Mouse (Mus musculus) embryonic facial prominence, embryonic 12.5 days (tissue): ENCODE measurements around the gene Smyd3. TPM values are rescaled to one million over a fixed set of nuclear protein-coding genes. Genes with fewer than 3 reads are reported as not detected.

Experiments
- ATAC-seq: fragments of 200-750 bp; cut with Nextera tagmentation; 2 replicates; pipeline ENCODE4 v1.8.0; 2017; ENCODE audit not compliant: insufficient number of reproducible peaks, insufficient read depth, low FRiP score, low TSS enrichment
- H3K27ac ChIP-seq: fragments of 300-500 bp; sonication (generic); 2 replicates; pipeline ENCODE4 v1.5.1; 2016; ENCODE audit warnings: mild to moderate bottlenecking
- H3K27me3 ChIP-seq: fragments of 300-500 bp; sonication (generic); 2 replicates; pipeline ENCODE4 v1.6.1; 2016; ENCODE audit warnings: mild to moderate bottlenecking, moderate library complexity
- H3K36me3 ChIP-seq: fragments of 300-500 bp; sonication (generic); 2 replicates; pipeline ENCODE4 v1.6.1; 2016; ENCODE audit warnings: mild to moderate bottlenecking
- H3K4me1 ChIP-seq: fragments of 300-500 bp; sonication (generic); 2 replicates; pipeline ENCODE4 v1.6.1; 2016
- H3K4me2 ChIP-seq: fragments of 300-500 bp; sonication (generic); replicated peaks from 2 replicates; pipeline ENCODE4 v1.6.1; 2016; ENCODE audit warnings: mild to moderate bottlenecking, moderate library complexity
- H3K4me3 ChIP-seq: fragments of 300-500 bp; sonication (generic); 2 replicates; pipeline ENCODE4 v1.5.1; 2016; ENCODE audit warnings: mild to moderate bottlenecking
- H3K9ac ChIP-seq: fragments of 300-500 bp; sonication (generic); 2 replicates; pipeline ENCODE4 v1.6.1; 2016; ENCODE audit warnings: mild to moderate bottlenecking, moderate library complexity
- H3K9me3 ChIP-seq: fragments of 300-500 bp; sonication (generic); 2 replicates; pipeline ENCODE4 v1.6.1; 2016; ENCODE audit warnings: mild to moderate bottlenecking, moderate library complexity
- WGBS: fragments of 180-500 bp; shearing (Covaris S2); methylation state at CpG from one replicate; pipeline ENCODE4 v1.1.7; 2016; 5-methylcytosine and 5-hydroxymethylcytosine counted together
- polyA plus RNA-seq: library from polyadenylated mRNA; unstranded; fragments of >200 nt; fragmentation: Nextera tagmentation; extraction: Ambion mirVana; gene quantifications from 2 replicates; pipeline ENCODE4 v1.2.1, GENCODE M21; 2016

The Smyd3 gene
- polyA plus RNA-seq, 1 experiment from 2014 or later: 28.9 TPM

DNA sequence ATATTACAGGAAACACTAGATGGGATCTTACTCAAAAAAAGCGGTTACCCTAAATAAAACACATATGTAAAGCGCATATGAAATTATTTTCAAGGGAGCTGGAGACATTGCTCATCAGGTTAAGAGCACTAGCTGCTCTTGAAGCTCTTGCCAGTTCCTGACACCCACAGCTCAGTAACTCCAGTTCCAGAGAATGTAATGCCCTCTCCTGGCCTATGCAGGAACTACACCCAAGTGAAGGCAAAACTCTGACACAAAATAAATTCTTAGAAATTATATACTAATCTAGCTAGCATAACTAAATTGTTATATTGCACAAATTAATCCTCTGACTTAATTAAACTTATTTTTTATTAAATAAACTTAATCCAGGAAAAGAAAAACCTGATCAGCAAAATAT is 66.6 kb downstream of the Smyd3 start:
- no peak for ATAC-seq
- H3K4me1 ChIP-seq: peaks cover 27% of the 10 kb centered on the region
- no peak overlapping the region for H3K4me2 ChIP-seq
- no peak overlapping the region for H3K27ac ChIP-seq
- no peaks in the 10 kb centered on the region for H3K9me3 ChIP-seq
- H3K27me3 ChIP-seq: no peaks in the 10 kb centered on the region
- 66% methylated on average over 2 of the region's 2 CpGs for WGBS
- no peak overlapping the region for H3K9ac ChIP-seq
- no peak overlapping the region for H3K4me3 ChIP-seq
- no peaks in the 10 kb centered on the region for H3K36me3 ChIP-seq

- no peak overlapping the region for H3K4me3 ChIP-seq
- no peak for ATAC-seq
- 18% methylated on average over 2 of the region's 2 CpGs for WGBS
- H3K4me2 ChIP-seq: no peak overlapping the region; the same call in 1 of the 2 replicates
- peaks cover 25% of the 10 kb centered on the region for H3K4me1 ChIP-seq
- no peaks in the 10 kb centered on the region for H3K9me3 ChIP-seq
- peak overlapping the region; percentile 26 for H3K27ac ChIP-seq
- no peaks in the 10 kb centered on the region for H3K36me3 ChIP-seq
- H3K27me3 ChIP-seq: no peaks in the 10 kb centered on the region
- no peak overlapping the region for H3K9ac ChIP-seq
Observed at GRCm38 (mm10) chr1:179446845-179447212, 71.0 kb downstream of the Smyd3 start.

GRCm38 (mm10) chr1:179446127-179446844 is 71.6 kb downstream of the Smyd3 start:
- Histone ChIP-seq H3K27ac (peak overlapping the region; percentile 26; the same call in 1 of the 2 replicates), H3K36me3 (no peaks in the 10 kb centered on the region), H3K4me2 (no peak overlapping the region; the same call in 1 of the 2 replicates), H3K9ac (no peak overlapping the region), H3K4me3 (no peak overlapping the region), H3K9me3 (no peaks in the 10 kb centered on the region), H3K4me1 (peaks cover 28% of the 10 kb centered on the region), H3K27me3 (no peaks in the 10 kb centered on the region)
- peak; percentile 79 for ATAC-seq
- WGBS: 28% methylated on average over 17 of the region's 17 CpGs

- Histone ChIP-seq H3K9me3 (no peaks in the 10 kb centered on the region), H3K4me3 (no peak overlapping the region), H3K27me3 (no peaks in the 10 kb centered on the region), H3K9ac (no peak overlapping the region), H3K36me3 (no peaks in the 10 kb centered on the region), H3K27ac (peak overlapping the region; percentile 7; the same call in 1 of the 2 replicates), H3K4me1 (peaks cover 28% of the 10 kb centered on the region), H3K4me2 (no peak overlapping the region)
- ATAC-seq: no peak
- 76% methylated on average over 13 of the region's 13 CpGs for WGBS
Observed at GRCm38 (mm10) chr1:179443835-179444234, 74.0 kb downstream of the Smyd3 start.

GRCm38 (mm10) chr1:179443423-179443822 is 74.4 kb downstream of the Smyd3 start:
- Histone ChIP-seq H3K27ac (no peak overlapping the region; the same call in 1 of the 2 replicates), H3K9ac (no peak overlapping the region), H3K36me3 (no peaks in the 10 kb centered on the region), H3K4me2 (no peak overlapping the region), H3K27me3 (no peaks in the 10 kb centered on the region), H3K4me3 (no peak overlapping the region), H3K4me1 (peaks cover 28% of the 10 kb centered on the region), H3K9me3 (no peaks in the 10 kb centered on the region)
- no peak for ATAC-seq
- 47% methylated on average over 8 of the region's 8 CpGs for WGBS

- no peak for ATAC-seq
- 79% methylated on average over 11 of the region's 11 CpGs for WGBS
Observed at GRCm38 (mm10) chr1:179436596-179436995, 81.2 kb downstream of the Smyd3 start.

GRCm38 (mm10) chr1:179434443-179435260 is 83.2 kb downstream of the Smyd3 start:
- no peaks in the 10 kb centered on the region for H3K9me3 ChIP-seq
- no peak overlapping the region for H3K4me2 ChIP-seq
- H3K4me3 ChIP-seq: no peak overlapping the region
- no peaks in the 10 kb centered on the region for H3K27me3 ChIP-seq
- no peak for ATAC-seq
- peaks cover 3% of the 10 kb centered on the region; the same call in 1 of the 2 replicates for H3K4me1 ChIP-seq
- H3K36me3 ChIP-seq: no peaks in the 10 kb centered on the region
- no peak overlapping the region for H3K27ac ChIP-seq
- H3K9ac ChIP-seq: no peak overlapping the region
- WGBS: 90% methylated on average over 11 of the region's 11 CpGs

More at GRCm38 (mm10) chr1:179436596-179436995, 81.2 kb downstream of the Smyd3 start:
- H3K4me3 ChIP-seq: no peak overlapping the region
- H3K4me1 ChIP-seq: peaks cover 1% of the 10 kb centered on the region; the same call in 1 of the 2 replicates
- H3K9me3 ChIP-seq: no peaks in the 10 kb centered on the region
- no peak overlapping the region for H3K27ac ChIP-seq
- H3K27me3 ChIP-seq: no peaks in the 10 kb centered on the region
- H3K36me3 ChIP-seq: no peaks in the 10 kb centered on the region
- H3K4me2 ChIP-seq: no peak overlapping the region
- H3K9ac ChIP-seq: no peak overlapping the region

DNA sequence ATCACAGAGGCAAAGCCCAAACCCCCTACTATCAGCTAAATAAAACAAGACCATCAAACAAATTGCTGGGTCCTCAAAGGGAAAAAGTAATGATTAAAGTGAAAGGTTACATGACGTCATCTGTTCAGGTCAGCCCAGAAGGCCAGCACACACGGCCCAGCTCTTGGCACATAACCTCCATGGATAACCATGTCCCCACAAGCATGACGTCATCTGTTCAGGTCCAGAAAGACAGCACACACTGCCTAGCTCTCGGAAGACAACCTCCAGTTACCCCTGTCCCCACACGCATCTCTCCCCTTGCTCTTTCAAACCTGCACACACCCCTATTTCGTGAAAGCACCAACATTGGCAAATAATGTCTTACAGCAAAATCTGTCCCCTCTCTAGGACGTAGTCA is 84.0 kb downstream of the Smyd3 start:
- Histone ChIP-seq H3K36me3 (no peaks in the 10 kb centered on the region), H3K9ac (no peak overlapping the region), H3K9me3 (no peaks in the 10 kb centered on the region), H3K4me3 (no peak overlapping the region), H3K27me3 (no peaks in the 10 kb centered on the region), H3K4me2 (no peak overlapping the region), H3K27ac (no peak overlapping the region), H3K4me1 (peaks cover 11% of the 10 kb centered on the region; the same call in 1 of the 2 replicates)
- WGBS: 79% methylated on average over 7 of the region's 7 CpGs
- ATAC-seq: no peak

DNA sequence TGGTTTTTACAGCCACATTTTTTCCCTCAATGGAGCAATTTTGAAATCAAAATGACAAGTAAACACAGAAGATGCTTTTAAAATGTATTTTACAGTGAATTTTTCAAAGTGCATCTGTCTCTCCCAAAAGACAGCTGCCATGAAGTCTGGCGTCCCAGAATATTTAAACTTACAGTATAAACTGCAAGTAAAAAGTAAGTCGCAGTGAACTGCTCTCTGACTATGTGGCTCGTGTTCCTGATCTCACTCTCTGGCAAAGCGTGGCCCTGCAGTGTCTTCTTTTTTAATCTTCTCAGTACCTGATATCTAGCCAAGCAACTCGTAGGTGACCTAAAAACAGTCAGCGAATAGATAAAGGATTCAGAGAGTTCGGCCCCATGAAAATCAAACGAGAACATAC is 84.5 kb downstream of the Smyd3 start:
- no peak for ATAC-seq
- Histone ChIP-seq H3K9me3 (no peaks in the 10 kb centered on the region), H3K9ac (no peak overlapping the region), H3K4me3 (no peak overlapping the region), H3K27ac (no peak overlapping the region), H3K4me1 (peaks cover 12% of the 10 kb centered on the region; the same call in 1 of the 2 replicates), H3K27me3 (no peaks in the 10 kb centered on the region), H3K4me2 (no peak overlapping the region), H3K36me3 (no peaks in the 10 kb centered on the region)
- WGBS: 84% methylated on average over 8 of the region's 8 CpGs

DNA sequence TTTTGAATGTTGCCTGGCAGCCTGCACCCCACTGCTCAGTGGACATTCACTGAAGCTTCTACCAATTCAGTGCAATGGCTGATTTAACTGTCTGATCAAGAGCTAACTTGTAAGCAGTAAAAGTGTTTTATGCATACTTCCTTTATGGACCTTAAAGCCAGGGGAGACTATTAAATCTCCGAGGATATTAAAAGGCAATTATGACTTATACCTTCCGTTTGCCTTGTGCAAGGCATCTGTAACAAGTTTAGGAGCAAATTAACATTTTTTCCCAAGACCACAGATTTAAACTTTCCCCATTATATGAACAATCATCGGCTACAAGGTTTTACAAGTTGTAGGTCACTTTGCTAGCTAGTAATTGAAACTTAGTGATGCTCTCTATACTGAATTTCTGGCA is 87.8 kb downstream of the Smyd3 start:
- no peak overlapping the region for H3K4me3 ChIP-seq

GRCm38 (mm10) chr1:179424879-179425472 is 92.9 kb downstream of the Smyd3 start:
- no peak overlapping the region for H3K4me3 ChIP-seq
- WGBS: 88% methylated on average over 12 of the region's 12 CpGs
- ATAC-seq: no peak
- H3K27me3 ChIP-seq: no peaks in the 10 kb centered on the region
- H3K9ac ChIP-seq: no peak overlapping the region
- H3K36me3 ChIP-seq: no peaks in the 10 kb centered on the region
- H3K4me1 ChIP-seq: peaks cover 31% of the 10 kb centered on the region; the same call in 1 of the 2 replicates
- H3K27ac ChIP-seq: no peak overlapping the region
- H3K4me2 ChIP-seq: no peak overlapping the region
- H3K9me3 ChIP-seq: no peaks in the 10 kb centered on the region

More for the DNA sequence above, 87.8 kb downstream of the Smyd3 start:
- Histone ChIP-seq H3K4me1 (peaks cover 27% of the 10 kb centered on the region; the same call in 1 of the 2 replicates), H3K27me3 (no peaks in the 10 kb centered on the region), H3K9me3 (no peaks in the 10 kb centered on the region), H3K27ac (no peak overlapping the region), H3K36me3 (no peaks in the 10 kb centered on the region), H3K4me2 (no peak overlapping the region), H3K9ac (no peak overlapping the region)
- ATAC-seq: no peak
- 56% methylated on average over 3 of the region's 3 CpGs for WGBS
